ENCODE assay signal across 9 mouse cellular contexts in genomic region chr13:109212788-109213473, GRCm38 (mm10).
DNase-seq lines count a peak whose midpoint lies in the region; ATAC-seq lines count a peak whose summit lies in the region.
"Had no signal": no experiment of that assay in that cellular context is flagged by ENCODE, and none has a peak within 500 bp of the region (broad histone marks: within the 10 kb centered on the region; RNA-seq: fewer than 3 reads in every experiment).

No protein-coding gene starts in this region.

- H3K36me3 ChIP-seq in forebrain, embryonic 11.5 days (ENCODE audit: control insufficient read depth, insufficient read depth, low read length), result no peaks in the 10 kb centered on the region
- H3K36me3 ChIP-seq in neural tube, embryonic 13.5 days, result no peaks in the 10 kb centered on the region
- H3K36me3 ChIP-seq: G1E had no signal

- H3K9me3 ChIP-seq in forebrain, embryonic 11.5 days (ENCODE audit: control insufficient read depth, low read length), result no peaks in the 10 kb centered on the region
- no peaks in the 10 kb centered on the region for H3K9me3 ChIP-seq in neural tube, embryonic 13.5 days
- H3K9me3 ChIP-seq: G1E had no signal

- H3K27me3 ChIP-seq in forebrain, embryonic 11.5 days (ENCODE audit: control insufficient read depth, insufficient read depth, low read length), result no peaks in the 10 kb centered on the region; the same call in 1 of the 2 replicates
- peaks cover 5% of the 10 kb centered on the region; the same call in 1 of the 2 replicates for H3K27me3 ChIP-seq in neural tube, embryonic 13.5 days

- WGBS in forebrain, embryonic 11.5 days, result 30% methylated on average over 12 of the region's 13 CpGs
- WGBS in neural tube, embryonic 13.5 days, result 32% methylated on average over 13 of the region's 13 CpGs

- H3K27ac ChIP-seq in forebrain, embryonic 11.5 days (ENCODE audit: low read depth, low read length), result no peak overlapping the region
- H3K27ac ChIP-seq in neural tube, embryonic 13.5 days (replicated peaks), result no peak overlapping the region

- peak; percentile 70 for DNase-seq in embryo, embryonic 10 days (ENCODE audit: low spot score)
- no peak for DNase-seq in embryo, embryonic 9.5 days (ENCODE audit: extremely low spot score)
- peak; percentile 18 to 26 for DNase-seq in B cell, adult 2 months
- no peak for DNase-seq in forebrain, embryonic 11.5 days (ENCODE audit: low spot score)
- peak; percentile 40 for DNase-seq in kidney, postnatal 14 days
- no peak for DNase-seq in spleen, adult 12 weeks (ENCODE audit: low spot score)

- H3K4me2 ChIP-seq in forebrain, embryonic 11.5 days (ENCODE audit: low read depth, low read length, severe bottlenecking), result 0 out of 2 replicates have a peak overlapping the region, but pooled peaks have one; percentile 15
- peak overlapping the region; percentile 35 for H3K4me2 ChIP-seq in neural tube, embryonic 13.5 days

- no peak overlapping the region for H3K9ac ChIP-seq in forebrain, embryonic 11.5 days (ENCODE audit: low read length)
- no peak overlapping the region for H3K9ac ChIP-seq in neural tube, embryonic 13.5 days

- no peak overlapping the region for H3K4me3 ChIP-seq in forebrain, embryonic 11.5 days (ENCODE audit: low read depth, low read length)
- H3K4me3 ChIP-seq in neural tube, embryonic 13.5 days, result no peak overlapping the region

- peak; percentile 34; the same call in 1 of the 2 replicates for ATAC-seq in forebrain, embryonic 11.5 days (replicated peaks; ENCODE audit: low FRiP score)
- ATAC-seq in neural tube, embryonic 13.5 days (ENCODE audit: low read depth), result 0 out of 2 replicates have a peak, but pooled peaks have one; percentile 47
- no peak for ATAC-seq in activated CD4-positive, CD25-positive, alpha-beta regulatory T cell, adult 4 months

- H3K4me1 ChIP-seq in forebrain, embryonic 11.5 days (replicated peaks; ENCODE audit: control insufficient read depth, insufficient read depth, low read length), result no peaks in the 10 kb centered on the region
- no peaks in the 10 kb centered on the region for H3K4me1 ChIP-seq in neural tube, embryonic 13.5 days (replicated peaks)

Comparison
In these comparisons a context has a peak if more than half of its experiments do, and no peak if none do; other contexts are left out.
1. DNase-seq: peak in embryo, embryonic 10 days (single experiment), B cell, adult 2 months (2 of 2) and kidney, postnatal 14 days (single experiment); none in embryo, embryonic 9.5 days (single experiment), forebrain, embryonic 11.5 days (single experiment) and spleen, adult 12 weeks (single experiment).